ENCODE assay signal across 12 mouse cellular contexts in the genomic region with DNA sequence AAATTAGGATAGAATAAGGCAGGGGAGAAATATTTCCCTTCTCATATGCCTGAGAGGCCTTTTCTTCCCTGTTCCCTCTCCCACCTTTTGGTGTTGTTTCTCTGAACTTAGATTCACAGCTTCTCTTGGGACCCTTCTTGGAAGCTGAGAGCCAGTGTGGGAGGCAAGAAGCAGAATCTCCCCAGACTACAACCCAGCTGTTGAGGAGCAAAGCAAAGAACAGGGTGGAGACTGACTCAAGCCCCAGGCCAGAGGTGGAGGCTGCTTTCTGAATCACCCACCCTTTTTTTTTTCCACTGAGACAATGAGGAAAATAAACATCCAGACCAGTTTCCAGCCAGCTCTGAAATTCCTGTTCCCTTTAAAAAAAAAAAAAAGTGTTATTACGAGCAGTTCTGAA.
DNase-seq lines count a peak whose midpoint lies in the region; ATAC-seq and TF ChIP-seq lines count a peak whose summit lies in the region.
"Had no signal": no experiment of that assay in that cellular context is flagged by ENCODE, and none has a peak within 500 bp of the region (broad histone marks: within the 10 kb centered on the region; RNA-seq: fewer than 3 reads in every experiment).

No protein-coding gene starts in this region.

- no peak for ATAC-seq in hindbrain, embryonic 11.5 days (ENCODE audit: low FRiP score)
- ATAC-seq: Patski had no signal

- no peak overlapping the region for H3K9ac ChIP-seq in hindbrain, embryonic 11.5 days (ENCODE audit: low read depth, low read length)
- H3K9ac ChIP-seq: liver, embryonic 14.5 days had no signal

- 35% methylated on average over 1 of the region's 1 CpGs for WGBS in kidney, adult 2 months
- WGBS in hindbrain, embryonic 11.5 days, result 88% methylated on average over 1 of the region's 1 CpGs

- H3K9me3 ChIP-seq in hindbrain, embryonic 11.5 days (ENCODE audit: control insufficient read depth, low read length), result no peaks in the 10 kb centered on the region

- no peak overlapping the region for H3K4me2 ChIP-seq in hindbrain, embryonic 11.5 days (replicated peaks; ENCODE audit: low read depth, low read length)

- H3K4me3 ChIP-seq in kidney, adult 2 months (ENCODE audit: insufficient read depth, low read depth, low read length), result no peak overlapping the region
- no peak overlapping the region for H3K4me3 ChIP-seq in hindbrain, embryonic 11.5 days (ENCODE audit: low read depth, low read length)

- no peak for TF ChIP-seq POLR2A in kidney, adult 2 months (IDR thresholded peaks at IDR 0.05; ENCODE audit: low read depth, low read length)

- intact Hi-C loops in gastrocnemius, postnatal 14 days (cut with DNase I; ENCODE audit: low total_unique reads), result no loop called here
- intact Hi-C loops in heart, postnatal 25 days (cut with DNase I), result loop anchor here (2.0 to 5.0 kb wide), 2 partner anchors 40 to 167 kb away; a partner anchor contains a TSS

- peak; percentile 25 for DNase-seq in kidney, adult 2 months
- no peak for DNase-seq in kidney, adult 8-10 months
- peak; percentile 55 for DNase-seq in 3T3-L1 (ENCODE audit: low read depth, low spot score)
- peak; percentile 47 for DNase-seq in gastrocnemius, postnatal 14 days
- peak; percentile 61 for DNase-seq in heart, postnatal 25 days (ENCODE audit: low spot score)
- no peak for DNase-seq in embryo, embryonic 9.5 days (ENCODE audit: extremely low spot score)
- DNase-seq in hindbrain, embryonic 11.5 days (ENCODE audit: low spot score), result no peak
- DNase-seq in thymus, postnatal 36 days, result no peak
- DNase-seq: cerebellum, postnatal 25 days; retina, postnatal 1 day had no signal

- H3K4me1 ChIP-seq in kidney, adult 2 months (ENCODE audit: control insufficient read depth, insufficient read depth, low read length), result no peaks in the 10 kb centered on the region; the same call in 1 of the 2 replicates
- no peaks in the 10 kb centered on the region for H3K4me1 ChIP-seq in hindbrain, embryonic 11.5 days (replicated peaks; ENCODE audit: control insufficient read depth, insufficient read depth, low read length)

- no peak for TF ChIP-seq CTCF in kidney, adult 2 months (conservative IDR thresholded peaks at IDR 0.05; ENCODE audit: insufficient read depth, insufficient read length, low read depth, low read length)

- H3K27ac ChIP-seq in kidney, adult 2 months (ENCODE audit: insufficient read depth, low read depth, low read length), result no peak overlapping the region
- no peak overlapping the region for H3K27ac ChIP-seq in hindbrain, embryonic 11.5 days (ENCODE audit: low read depth, low read length)
- H3K27ac ChIP-seq: liver, embryonic 14.5 days had no signal

- H3K36me3 ChIP-seq in kidney, adult 2 months (ENCODE audit: control insufficient read depth, insufficient read depth, low read length), result no peaks in the 10 kb centered on the region
- H3K36me3 ChIP-seq in hindbrain, embryonic 11.5 days (ENCODE audit: control insufficient read depth, insufficient read depth, low read length), result no peaks in the 10 kb centered on the region

- H3K27me3 ChIP-seq in kidney, adult 2 months (replicated peaks; ENCODE audit: control insufficient read depth, insufficient read depth, low read length), result no peaks in the 10 kb centered on the region
- no peaks in the 10 kb centered on the region for H3K27me3 ChIP-seq in hindbrain, embryonic 11.5 days (ENCODE audit: control insufficient read depth, insufficient read depth, low read length)
- H3K27me3 ChIP-seq: Patski had no signal

Comparison
In these comparisons a context has a peak if more than half of its experiments do, and no peak if none do; other contexts are left out.
1. DNase-seq: peak in kidney, adult 2 months (single experiment), 3T3-L1 (single experiment), gastrocnemius, postnatal 14 days (single experiment) and heart, postnatal 25 days (single experiment); none in kidney, adult 8-10 months (0 of 2), embryo, embryonic 9.5 days (single experiment), hindbrain, embryonic 11.5 days (single experiment) and thymus, postnatal 36 days (0 of 2).